Comparison of ENCODE assay signal across 14 mouse cellular contexts in genomic region chr13:45632133-45632532, GRCm38 (mm10).
DNase-seq lines count a peak whose midpoint lies in the region; ATAC-seq and TF ChIP-seq lines count a peak whose summit lies in the region.
"Had no signal": no experiment of that assay in that cellular context is flagged by ENCODE, and none has a peak within 500 bp of the region (broad histone marks: within the 10 kb centered on the region; RNA-seq: fewer than 3 reads in every experiment).

No protein-coding gene starts in this region.

- H3K27me3 ChIP-seq in kidney, adult 2 months (replicated peaks; ENCODE audit: control insufficient read depth, insufficient read depth, low read length), result no peaks in the 10 kb centered on the region
- H3K27me3 ChIP-seq: embryonic facial prominence, embryonic 15.5 days; forebrain, embryonic 15.5 days; liver, embryonic 15.5 days had no signal

- H3K27ac ChIP-seq in kidney, adult 2 months (ENCODE audit: insufficient read depth, low read depth, low read length), result no peak overlapping the region
- H3K27ac ChIP-seq: embryonic facial prominence, embryonic 15.5 days; forebrain, embryonic 15.5 days; liver, embryonic 15.5 days had no signal

- no peak for TF ChIP-seq POLR2A in kidney, adult 2 months (IDR thresholded peaks at IDR 0.05; ENCODE audit: low read depth, low read length)

- no peak overlapping the region for H3K4me3 ChIP-seq in kidney, adult 2 months (ENCODE audit: insufficient read depth, low read depth, low read length)
- H3K4me3 ChIP-seq: embryonic facial prominence, embryonic 15.5 days; forebrain, embryonic 15.5 days; liver, embryonic 15.5 days had no signal

- no peak for ATAC-seq in cerebellum, adult (ENCODE audit: insufficient number of reproducible peaks, low FRiP score, low TSS enrichment)
- ATAC-seq: forebrain, embryonic 15.5 days had no signal

- WGBS in kidney, adult 2 months, result 83% methylated on average over 3 of the region's 3 CpGs

- no peaks in the 10 kb centered on the region for H3K36me3 ChIP-seq in kidney, adult 2 months (ENCODE audit: control insufficient read depth, insufficient read depth, low read length)
- H3K36me3 ChIP-seq: embryonic facial prominence, embryonic 15.5 days; forebrain, embryonic 15.5 days; liver, embryonic 15.5 days had no signal

- peak; percentile 29 for DNase-seq in cerebellum, adult 9-10 months
- no peak for DNase-seq in kidney, adult 2 months
- DNase-seq in kidney, postnatal 10 days, result no peak
- DNase-seq in retina, postnatal 1 day, result peak; percentile 11
- no peak for DNase-seq in retina, embryonic 14.5 days (ENCODE audit: low spot score)
- DNase-seq in naive thymus-derived CD4-positive, alpha-beta T cell, adult 2 months (ENCODE audit: low read depth), result peak; percentile 13
- DNase-seq in adrenal gland, postnatal 10 days, result no peak
- DNase-seq: adrenal gland, postnatal 25 days; gastrocnemius, postnatal 36 days; kidney, postnatal 25 days had no signal

- TF ChIP-seq CTCF in kidney, adult 2 months (conservative IDR thresholded peaks at IDR 0.05; ENCODE audit: insufficient read depth, insufficient read length, low read depth, low read length), result peak; percentile 42

- peaks cover 20% of the 10 kb centered on the region; the same call in 1 of the 2 replicates for H3K4me1 ChIP-seq in kidney, adult 2 months (ENCODE audit: control insufficient read depth, insufficient read depth, low read length)

Comparison
In these comparisons a context has a peak if more than half of its experiments do, and no peak if none do; other contexts are left out.
1. DNase-seq: peak in cerebellum, adult 9-10 months (single experiment), retina, postnatal 1 day (single experiment) and naive thymus-derived CD4-positive, alpha-beta T cell, adult 2 months (single experiment); none in kidney, adult 2 months (single experiment), kidney, postnatal 10 days (single experiment), retina, embryonic 14.5 days (single experiment) and adrenal gland, postnatal 10 days (single experiment).